Mouse (Mus musculus): ENCODE results near the gene Klk6.

GRCm38 (mm10) chr7:43821581-43821980, 2.7 kb upstream of the Klk6 start:
- no peak for TF ChIP-seq CTCF (IDR thresholded peaks at IDR 0.05; ENCODE audit: low read depth)
- TF ChIP-seq EP300 (IDR thresholded peaks at IDR 0.05; ENCODE audit: low read depth), result no peak
